Mouse (Mus musculus): ENCODE data around the gene Hmcn1.

- TF ChIP-seq CTCF (IDR thresholded peaks at IDR 0.05 in 2 of 3, conservative IDR thresholded peaks at IDR 0.05 in 1 of 3; ENCODE audit: control insufficient read depth in 1 of 3, insufficient read depth in 1 of 3, low read depth in 2 of 3, low read length in 3 of 3, poor library complexity in 1 of 3, severe bottlenecking in 1 of 3) (no peak), POLR2A (IDR thresholded peaks at IDR 0.05; ENCODE audit: control insufficient read depth in 1 of 2, insufficient read depth in 1 of 2, low read depth in 1 of 2, low read length in 2 of 2, poor library complexity in 1 of 2) (no peak), E2F4 (IDR thresholded peaks at IDR 0.05; ENCODE audit: borderline replicate concordance, low read depth, low read length) (no peak), JUND (IDR thresholded peaks at IDR 0.05; ENCODE audit: low read depth, low read length) (no peak), UBTF (IDR thresholded peaks at IDR 0.05; ENCODE audit: borderline replicate concordance, insufficient read depth, low read depth, low read length) (no peak), EP300 (IDR thresholded peaks at IDR 0.05; ENCODE audit: low read depth in 1 of 2, low read length in 2 of 2) (no peak), KAT2A (conservative IDR thresholded peaks at IDR 0.05; ENCODE audit: low read depth, low read length) (no peak), SIN3A (IDR thresholded peaks at IDR 0.05; ENCODE audit: low read length) (no peak), GATA1 (IDR thresholded peaks at IDR 0.05; ENCODE audit: low read depth, low read length) (no peak)
Observed at GRCm38 (mm10) chr1:150610539-150610938, 382.7 kb downstream of the Hmcn1 start.
